Mouse (Mus musculus) lung, adult 2 months (tissue): ENCODE measurements around the gene Nfe2.

Experiments used
- CTCF ChIP-seq: fragments of 200-500 bp; IDR thresholded peaks from 2 replicates; pipeline ENCODE4 v1.5.1; 2011; ENCODE audit warnings: mild to moderate bottlenecking, low read length, control low read depth; ENCODE audit not compliant: insufficient read depth
- POLR2A ChIP-seq: fragments of 200-500 bp; IDR thresholded peaks from 2 replicates; pipeline ENCODE4 v1.6.1; 2011; ENCODE audit warnings: low read depth, mild to moderate bottlenecking, control low read depth, low read length, borderline replicate concordance; ENCODE audit errors: extremely low read depth

GRCm38 (mm10) chr15:103259989-103260388 lies 1.8 kb upstream of the Nfe2 start:
- TF ChIP-seq POLR2A, result no peak
- no peak for TF ChIP-seq CTCF
